Mouse (Mus musculus) retina, adult 2 months (tissue): ENCODE data around the gene Myo15b.

Experiments used
- DNase-seq: peaks from one replicate; pipeline ENCODE4 v3.0.0-alpha.2; 2012; ENCODE audit warnings: low read depth, low spot score

The Myo15b gene

GRCm38 (mm10) chr11:115858354-115858753 is at the start of gene Myo15b:
Myo15b (plus strand) TSS chr11:115858406.
- DNase-seq, result no peak

GRCm38 (mm10) chr11:115808696-115809310 is 49.4 kb upstream of the Myo15b start:
- DNase-seq, result no peak

GRCm38 (mm10) chr11:115809311-115809781 is 48.9 kb upstream of the Myo15b start:
- DNase-seq, result no peak

GRCm38 (mm10) chr11:115810377-115810776 is 47.8 kb upstream of the Myo15b start:
- no peak for DNase-seq

- no peak for DNase-seq
Measured at GRCm38 (mm10) chr11:115811381-115812093, 46.7 kb upstream of the Myo15b start.

GRCm38 (mm10) chr11:115812095-115812494 is 46.1 kb upstream of the Myo15b start:
- DNase-seq, result no peak

- DNase-seq, result no peak
Measured at GRCm38 (mm10) chr11:115812533-115813420, 45.4 kb upstream of the Myo15b start.

GRCm38 (mm10) chr11:115813507-115814296 is 44.5 kb upstream of the Myo15b start, which contains the start of gene Caskin2:
Caskin2 (minus strand) TSS chr11:115813639.
- peak; percentile 97 for DNase-seq

- peak; percentile 67 for DNase-seq
Measured at GRCm38 (mm10) chr11:115814605-115815450, 43.4 kb upstream of the Myo15b start, which contains the start of gene Tsen54. Tsen54 (plus strand) TSS chr11:115814724.

GRCm38 (mm10) chr11:115817331-115817730 is 40.9 kb upstream of the Myo15b start:
- no peak for DNase-seq

- DNase-seq, result no peak
Measured at GRCm38 (mm10) chr11:115819915-115820623, 38.1 kb upstream of the Myo15b start.

GRCm38 (mm10) chr11:115821001-115821400 is 37.2 kb upstream of the Myo15b start:
- DNase-seq, result no peak

GRCm38 (mm10) chr11:115823774-115824740 is 34.1 kb upstream of the Myo15b start, which contains the start of gene Llgl2:
Llgl2 (plus strand) TSS chr11:115824049.
- peak; percentile 71 for DNase-seq

- no peak for DNase-seq
Measured at GRCm38 (mm10) chr11:115824813-115825212, 33.4 kb upstream of the Myo15b start.

- DNase-seq, result no peak
Measured at GRCm38 (mm10) chr11:115826487-115826886, 31.7 kb upstream of the Myo15b start.

GRCm38 (mm10) chr11:115827624-115828023 is 30.6 kb upstream of the Myo15b start:
- DNase-seq, result no peak

GRCm38 (mm10) chr11:115829036-115829435 is 29.2 kb upstream of the Myo15b start:
- no peak for DNase-seq
